Mouse (Mus musculus): ENCODE results near the gene Gapdh. TPM values are rescaled to one million over a fixed set of nuclear protein-coding genes. Genes with fewer than 3 reads are reported as not detected.

The Gapdh gene
- 1,000 to 10,000 TPM; 1,411 to 1,465 TPM for total RNA-seq (2023)

GRCm38 (mm10) chr6:125166051-125166751 is at the start of gene Gapdh:
Gene Gapdh (minus strand): TSS chr6:125166467.

GRCm38 (mm10) chr6:125215148-125215954 is 49.1 kb upstream of the Gapdh start, which contains the start of gene Vamp1:
Gene Vamp1 (plus strand): TSS chr6:125215551.

GRCm38 (mm10) chr6:125191332-125192015 is 25.2 kb upstream of the Gapdh start, which contains the start of the genes Ncapd2 and Mrpl51:
Gene Ncapd2 (minus strand): TSS chr6:125191701.
Gene Mrpl51 (plus strand): TSS chr6:125191801.

GRCm38 (mm10) chr6:125145001-125145400 is 21.3 kb downstream of the Gapdh start, which contains the start of gene Iffo1:
Gene Iffo1 (plus strand): TSS chr6:125145241.

GRCm38 (mm10) chr6:125131302-125132156 is 34.7 kb downstream of the Gapdh start, which contains the start of gene Nop2:
Gene Nop2 (plus strand): TSS chr6:125131909.

Other genes starting within 250 kb of the Gapdh start
- 100 to 1,000 TPM in 1 of 2 experiments, 10 to 100 TPM in 1; 99.4 to 117 TPM for gene Ptms, start 246.4 kb downstream of the Gapdh start, total RNA-seq (2023)
- gene Mlf2, start 235.1 kb downstream of the Gapdh start, total RNA-seq (2023) = 10 to 100 TPM; 89.4 to 93.4 TPM
- gene Cops7a, start 200.9 kb downstream of the Gapdh start, total RNA-seq (2023) = 10 to 100 TPM; 19.9 to 22.1 TPM
- gene Pianp, start 169.8 kb downstream of the Gapdh start, total RNA-seq (2023) = not detected
- 10 to 100 TPM; 68.3 to 71.3 TPM for gene Zfp384, start 157.3 kb downstream of the Gapdh start, total RNA-seq (2023)
- 10 to 100 TPM; 63.2 to 66.2 TPM for gene Ing4, start 126.7 kb downstream of the Gapdh start, total RNA-seq (2023)
- 10 to 100 TPM; 14.2 to 19.9 TPM for gene Acrbp, start 116.8 kb downstream of the Gapdh start, total RNA-seq (2023)
- gene Lpar5, start 98.5 kb downstream of the Gapdh start, total RNA-seq (2023) = 10 to 100 TPM; 11.4 to 13.2 TPM
- 100 to 1,000 TPM; 177 to 182 TPM for gene Chd4, start 70.5 kb downstream of the Gapdh start, total RNA-seq (2023)
- gene Nop2, start 34.6 kb downstream of the Gapdh start, total RNA-seq (2023) = 10 to 100 TPM; 17.7 to 18.4 TPM
- gene Iffo1, start 21.2 kb downstream of the Gapdh start, total RNA-seq (2023) = 10 to 100 TPM; 34.7 to 35.5 TPM
- gene Ncapd2, start 25.2 kb upstream of the Gapdh start, total RNA-seq (2023) = 100 to 1,000 TPM; 220 to 231 TPM
- 10 to 100 TPM; 54.5 to 57.4 TPM for gene Mrpl51, start 25.3 kb upstream of the Gapdh start, total RNA-seq (2023)
- 10 to 100 TPM; 20.0 to 23.2 TPM for gene Vamp1, start 49.1 kb upstream of the Gapdh start, total RNA-seq (2023)
- gene Tapbpl, start 65.4 kb upstream of the Gapdh start, total RNA-seq (2023) = 10 to 100 TPM; 11.2 to 13.5 TPM
- gene Cd27, start 70.5 kb upstream of the Gapdh start, total RNA-seq (2023) = 1 to 10 TPM in 1 of 2 experiments, not detected in 1; 1.7 TPM
- not detected for gene Tuba3a, start 119.6 kb upstream of the Gapdh start, total RNA-seq (2023)
- gene Ltbr, start 147.4 kb upstream of the Gapdh start, total RNA-seq (2023) = 10 to 100 TPM; 46.0 to 64.6 TPM
- gene Scnn1a, start 154.2 kb upstream of the Gapdh start, total RNA-seq (2023) = 10 to 100 TPM; 10.3 to 10.4 TPM
- gene Tnfrsf1a, start 182.9 kb upstream of the Gapdh start, total RNA-seq (2023) = 100 to 1,000 TPM; 235 to 287 TPM
- gene Plekhg6, start 214.3 kb upstream of the Gapdh start, total RNA-seq (2023) = not detected

Measured in neutrophil, adult 83 days (primary cell).